Mouse (Mus musculus): ENCODE results near the gene Rnf212b.

DNA sequence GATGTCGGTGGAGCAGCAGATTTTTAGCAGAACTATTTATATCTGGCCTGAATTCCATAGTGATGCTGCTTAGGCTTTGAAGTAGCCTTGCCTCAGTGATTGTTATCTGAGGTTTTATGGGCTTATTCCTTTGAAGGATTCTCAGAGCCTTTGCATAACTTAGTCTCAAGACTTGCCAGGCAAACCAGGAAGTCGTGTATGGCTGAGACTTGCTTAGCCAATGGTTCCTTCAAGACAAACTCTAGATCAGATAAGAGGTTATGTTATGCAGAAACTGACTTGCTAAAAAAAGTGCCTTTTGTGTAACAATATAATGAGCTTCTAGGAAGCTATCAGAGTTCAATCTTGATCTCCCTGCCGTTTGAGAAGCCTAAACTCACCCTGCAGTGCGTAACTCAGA is 11.5 kb upstream of the Rnf212b start:
- TF ChIP-seq POLR2A (IDR thresholded peaks at IDR 0.05; ENCODE audit: insufficient read length, low read depth), result no peak
- TF ChIP-seq USF1 (IDR thresholded peaks at IDR 0.05; ENCODE audit: low read depth), result no peak
- TF ChIP-seq TCF12 (IDR thresholded peaks at IDR 0.05; ENCODE audit: insufficient read depth, poor library complexity, severe bottlenecking), result no peak
- no peak for TF ChIP-seq POLR2AphosphoS2 (IDR thresholded peaks at IDR 0.05; ENCODE audit: insufficient read length, low read depth)
- no peak for TF ChIP-seq MYOG (IDR thresholded peaks at IDR 0.05; ENCODE audit: control insufficient read depth in 1 of 3, insufficient read depth in 1 of 3, insufficient read length in 2 of 3, low read depth in 2 of 3)
- no peak for TF ChIP-seq MAX (IDR thresholded peaks at IDR 0.05; ENCODE audit: low read depth)
- TF ChIP-seq MYOD1 (IDR thresholded peaks at IDR 0.05; ENCODE audit: control insufficient read depth in 1 of 3, insufficient read length in 2 of 3, low read depth in 2 of 3), result no peak
- TF ChIP-seq REST (IDR thresholded peaks at IDR 0.05; ENCODE audit: insufficient read depth, insufficient read length), result no peak
- no peak for TF ChIP-seq TCF3 (IDR thresholded peaks at IDR 0.05; ENCODE audit: insufficient read length, low read depth)
- TF ChIP-seq CEBPB (IDR thresholded peaks at IDR 0.05; ENCODE audit: insufficient read depth, poor library complexity, severe bottlenecking), result no peak
- no peak for TF ChIP-seq E2F4 (IDR thresholded peaks at IDR 0.05; ENCODE audit: insufficient read depth)
